Mouse (Mus musculus) liver, embryonic 14.5 days (tissue): ENCODE results near the gene Tnnc2. TPM values are rescaled to one million over a fixed set of nuclear protein-coding genes. Genes with fewer than 3 reads are reported as not detected.

Source experiments
- ATAC-seq: fragments of 200-750 bp; cut with Nextera tagmentation; 2 replicates; pipeline ENCODE4 v1.8.0; 2017; ENCODE audit warnings: moderate number of reproducible peaks, mild to moderate bottlenecking, moderate library complexity; ENCODE audit not compliant: insufficient read depth
- DNase-seq, 3 experiments: peaks; one replicate each; pipeline ENCODE4 v3.0.0-alpha.2; 2012 to 2013; ENCODE audit warnings: low read depth in 3 of 3, low spot score in 3 of 3
- H3K27ac ChIP-seq: fragments of 300-500 bp; sonication (generic); 2 replicates; pipeline ENCODE4 v1.5.1; 2014; ENCODE audit warnings: moderate library complexity, mild to moderate bottlenecking, control low read depth, inconsistent platforms
- H3K27me3 ChIP-seq: fragments of 300-500 bp; sonication (generic); 2 replicates; pipeline ENCODE4 v1.6.1; 2014; ENCODE audit warnings: mild to moderate bottlenecking, low read length, moderate library complexity; ENCODE audit not compliant: control insufficient read depth, insufficient read depth
- H3K36me3 ChIP-seq: fragments of 300-500 bp; sonication (generic); replicated peaks from 2 replicates; pipeline ENCODE4 v1.6.1; 2014; ENCODE audit warnings: low read depth; ENCODE audit not compliant: control insufficient read depth, insufficient read depth
- H3K4me1 ChIP-seq, 2 experiments: fragments of 200-500 bp in 1 of 2; fragments of 300-500 bp in 1 of 2; sonication (generic) in 1 of 2; replicated peaks; 2 replicates each; pipeline ENCODE4 v1.6.1; 2012 to 2014; ENCODE audit warnings: antibody characterized with exemption in 1 of 2, inconsistent platforms in 1 of 2, low read length in 1 of 2; ENCODE audit not compliant: control insufficient read depth in 2 of 2, insufficient read depth in 2 of 2
- H3K4me2 ChIP-seq: fragments of 300-500 bp; sonication (generic); 2 replicates; pipeline ENCODE4 v1.6.1; 2014; ENCODE audit warnings: low read depth, mild to moderate bottlenecking, control low read depth, moderate library complexity
- H3K4me3 ChIP-seq, 2 experiments: fragments of 200-500 bp in 1 of 2; fragments of 300-500 bp in 1 of 2; sonication (generic) in 1 of 2; 2 replicates each; pipeline ENCODE4 v1.5.1; 2012 to 2014; ENCODE audit warnings: low read depth in 2 of 2, low read length in 2 of 2, mild to moderate bottlenecking in 2 of 2, control low read depth in 1 of 2, inconsistent platforms in 1 of 2, moderate library complexity in 1 of 2; ENCODE audit not compliant: insufficient read depth in 1 of 2
- H3K9ac ChIP-seq: fragments of 300-500 bp; sonication (generic); replicated peaks from 2 replicates; pipeline ENCODE4 v1.6.1; 2014; ENCODE audit warnings: mild to moderate bottlenecking, control low read depth, moderate library complexity
- H3K9me3 ChIP-seq: fragments of 300-500 bp; sonication (generic); 2 replicates; pipeline ENCODE4 v1.6.1; 2016; ENCODE audit warnings: low read length, mixed read lengths; ENCODE audit not compliant: control insufficient read depth
- CTCF ChIP-seq: IDR thresholded peaks from 2 replicates; pipeline ENCODE4 v1.5.1; 2016; ENCODE audit warnings: antibody characterized with exemption, low read depth, control low read depth
- EP300 ChIP-seq: IDR thresholded peaks from 2 replicates; pipeline ENCODE4 v1.6.1; 2016; ENCODE audit warnings: antibody characterized with exemption, low read depth
- WGBS: fragments of 180-500 bp; shearing (Covaris S2); extraction: QIAGEN DNeasy Blood & Tissue Kit; methylation state at CpG from one replicate; pipeline ENCODE4 v1.1.7; 2014; ENCODE audit not compliant: insufficient replicate concordance; 5-methylcytosine and 5-hydroxymethylcytosine counted together
- polyA plus RNA-seq, 2 experiments: library from polyadenylated mRNA; depleted of rRNA in 1 of 2; stranded (reverse) in 1 of 2; unstranded in 1 of 2; fragments of >200 nt; fragmentation: Nextera tagmentation in 1 of 2; extraction: Ambion mirVana in 1 of 2; gene quantifications; 2 replicates each; pipeline versions ENCODE4 v1.2.1 to v1.2.3; 2012 to 2014

Tnnc2 gene
- polyA plus RNA-seq, 2 experiments, result 0.32 to 0.44 TPM

DNA sequence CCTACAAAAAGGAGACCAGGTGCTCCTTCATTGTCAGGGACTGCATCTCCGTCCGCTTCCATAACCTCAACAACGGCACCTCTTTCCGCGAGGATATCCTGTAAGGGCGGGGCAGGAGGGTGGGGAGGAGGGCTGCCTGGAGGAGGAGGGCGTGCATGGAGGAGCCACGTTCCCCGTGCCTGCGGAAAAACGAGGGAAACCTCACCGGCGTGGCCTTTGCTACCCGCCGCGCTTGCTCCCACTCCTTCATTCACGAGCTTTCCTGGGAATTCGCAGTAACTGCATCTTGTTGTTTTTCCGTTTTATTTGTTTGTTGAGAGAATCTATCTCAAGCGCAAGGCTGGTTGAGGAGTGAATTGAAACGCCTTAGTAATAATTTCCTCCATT is 25.6 kb upstream of the Tnnc2 start:
- WGBS, result under 1% methylated on average over 21 of the region's 21 CpGs
- Histone ChIP-seq H3K4me2 (peak overlapping the region; percentile 77), H3K36me3 (peaks cover 6% of the 10 kb centered on the region)

DNA sequence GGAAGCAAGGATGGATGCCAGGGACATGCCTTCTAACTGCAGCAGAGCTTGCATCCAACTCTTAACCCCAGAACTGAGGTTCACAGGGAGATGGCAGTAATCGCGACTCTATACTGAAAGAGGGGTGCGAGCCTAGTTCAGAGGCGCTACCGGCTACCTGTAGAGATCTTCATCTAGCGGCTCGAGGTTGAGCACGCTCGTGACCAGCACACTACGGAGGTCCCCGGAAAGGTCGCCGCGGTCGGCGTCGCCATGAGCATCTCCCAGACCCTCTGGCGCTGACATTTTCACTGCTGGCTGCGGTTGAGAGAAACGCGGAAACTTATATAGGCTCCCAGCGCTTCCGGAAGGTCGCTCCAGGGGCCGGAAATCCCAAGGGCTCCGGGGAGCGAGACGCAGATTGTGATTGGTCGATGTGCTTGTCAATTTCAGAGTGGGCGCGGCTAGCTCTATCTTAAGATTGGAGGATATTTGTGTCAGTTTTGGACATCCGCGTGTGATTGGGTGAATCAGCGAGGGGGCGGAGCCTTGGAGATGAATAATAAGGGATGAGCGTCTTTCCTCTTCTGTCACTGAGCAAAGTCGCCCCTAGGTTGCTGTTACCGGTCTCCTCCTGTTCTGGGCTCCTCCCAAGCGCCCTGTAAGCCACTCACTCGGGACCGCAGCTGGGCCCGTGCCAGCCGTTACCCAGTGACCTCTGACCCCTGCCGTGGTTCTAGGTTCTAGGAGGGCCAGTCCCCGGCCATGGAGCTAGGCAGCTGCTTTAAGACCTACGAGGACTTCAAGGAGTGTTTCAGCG is 25.0 kb upstream of the Tnnc2 start, which contains the start of the genes Acot8 and Zswim3:
Gene Acot8, minus strand, starts transcription at position 350 of the 799 bp plus-strand sequence.
Gene Zswim3, plus strand, starts transcription at position 566 of the 799 bp plus-strand sequence.
- peaks cover 11% of the 10 kb centered on the region for H3K36me3 ChIP-seq
- WGBS, result under 1% methylated on average over 47 of the region's 47 CpGs
- TF ChIP-seq EP300 (peak; percentile 55; the same call in 1 of the 2 replicates), CTCF (peak; percentile 19; the same call in 1 of the 2 replicates)

More for the DNA sequence above, 25.6 kb upstream of the Tnnc2 start:
- Histone ChIP-seq H3K4me3 (peak overlapping the region; percentile 95 to 97), H3K27ac (peak overlapping the region; percentile 96), H3K27me3 (no peaks in the 10 kb centered on the region), H3K9me3 (no peaks in the 10 kb centered on the region), H3K4me1 (peaks cover 12 to 13% of the 10 kb centered on the region in 2 experiments), H3K9ac (peak overlapping the region; percentile 88)
- TF ChIP-seq CTCF (no peak), EP300 (no peak)
- ATAC-seq, result peak; percentile 79
- DNase-seq, result peak in 1 of 3 experiments; percentile 55

DNA sequence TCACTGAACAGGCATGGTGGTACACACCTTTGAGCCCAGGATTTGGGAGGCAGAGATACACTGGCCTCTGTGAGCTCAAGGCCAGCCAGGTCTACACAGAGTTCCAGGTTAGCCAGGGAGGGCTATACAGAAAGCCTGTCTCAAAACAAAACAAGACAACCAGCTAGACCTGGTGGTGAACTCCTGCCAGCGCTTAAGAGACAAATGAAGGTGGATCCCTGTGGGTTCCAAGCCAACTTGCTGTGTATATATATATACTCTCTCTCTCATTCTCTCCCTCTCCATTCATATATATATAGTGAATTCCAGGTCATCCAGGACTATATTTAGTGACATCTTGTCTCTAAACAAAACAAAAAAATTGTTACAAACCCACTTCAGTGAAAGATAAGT is 24.1 kb upstream of the Tnnc2 start:
- peaks cover 14% of the 10 kb centered on the region for H3K36me3 ChIP-seq
- H3K9ac ChIP-seq, result peak overlapping the region; percentile 93
- H3K9me3 ChIP-seq, result no peaks in the 10 kb centered on the region
- no peak for DNase-seq
- H3K27me3 ChIP-seq, result no peaks in the 10 kb centered on the region
- H3K4me2 ChIP-seq, result peak overlapping the region; percentile 90
- H3K4me1 ChIP-seq, result peaks cover 12 to 13% of the 10 kb centered on the region in 2 experiments
- no peak for TF ChIP-seq EP300
- no peak; the same call in 1 of the 2 replicates for TF ChIP-seq CTCF
- ATAC-seq, result no peak
- H3K27ac ChIP-seq, result peak overlapping the region; percentile 80
- peak overlapping the region; percentile 95 to 99 for H3K4me3 ChIP-seq
- WGBS, result 57% methylated on average over 1 of the region's 1 CpGs

More for the DNA sequence above, 25.0 kb upstream of the Tnnc2 start, which contains the start of the genes Acot8 and Zswim3:
- DNase-seq (peak; percentile 99), ATAC-seq (peak; percentile 92)
- peak within 1 kb of the TSS; percentile 95 to 99 for H3K4me3 ChIP-seq
- H3K9me3 ChIP-seq, result no peaks in the 10 kb centered on the region
- peak within 1 kb of the TSS; percentile 93 for H3K9ac ChIP-seq
- peak within 1 kb of the TSS; percentile 90 for H3K4me2 ChIP-seq
- peak within 1 kb of the TSS; percentile 96 for H3K27ac ChIP-seq
- H3K4me1 ChIP-seq, result peaks cover 12 to 13% of the 10 kb centered on the region in 2 experiments
- no peaks in the 10 kb centered on the region for H3K27me3 ChIP-seq

DNA sequence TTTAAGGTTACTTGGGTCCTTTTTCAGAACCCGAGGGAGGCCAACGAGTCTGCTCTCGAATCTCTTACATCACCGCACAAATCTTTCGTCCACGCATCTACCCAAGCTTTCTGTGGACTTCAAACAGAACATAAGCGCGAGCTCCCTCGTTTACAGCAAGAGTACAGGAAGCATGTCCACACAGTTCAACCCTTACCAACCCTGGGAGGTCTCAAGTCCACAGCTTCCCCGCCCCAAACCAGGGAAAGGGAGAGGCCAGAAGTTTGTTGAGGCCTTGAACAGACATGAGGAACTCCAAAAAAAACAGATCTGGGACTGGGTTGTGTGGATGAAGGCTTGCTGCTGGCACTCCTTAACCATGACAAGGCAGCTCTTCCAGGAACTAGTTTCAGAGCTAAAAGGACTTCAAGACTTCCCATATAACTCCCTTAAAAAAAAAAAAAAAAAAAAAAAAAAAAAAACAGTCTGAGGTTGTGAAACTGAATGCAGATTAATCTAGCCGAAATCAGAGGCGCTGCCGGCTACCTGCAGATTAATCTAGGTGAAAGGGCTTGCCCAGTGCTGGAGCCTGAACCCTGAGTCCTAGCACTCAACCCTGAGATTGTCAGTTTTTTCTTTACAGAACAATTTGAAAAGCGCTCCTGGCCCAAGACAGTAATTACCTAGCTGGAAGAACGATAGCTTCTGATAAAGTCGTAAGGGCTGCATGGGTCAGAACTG is 23.6 kb upstream of the Tnnc2 start:
- Histone ChIP-seq H3K9ac (peak overlapping the region; percentile 93), H3K9me3 (no peaks in the 10 kb centered on the region), H3K27ac (peak overlapping the region; percentile 80), H3K27me3 (no peaks in the 10 kb centered on the region), H3K4me1 (peaks cover 12 to 13% of the 10 kb centered on the region in 2 experiments), H3K4me3 (peak overlapping the region; percentile 95 to 99), H3K4me2 (peak overlapping the region; percentile 90), H3K36me3 (peaks cover 12% of the 10 kb centered on the region)
- TF ChIP-seq CTCF, result no peak
- no peak for TF ChIP-seq EP300
- 77% methylated on average over 16 of the region's 16 CpGs for WGBS
- DNase-seq, result no peak
- no peak for ATAC-seq
